Mouse (Mus musculus) lung, postnatal 0 days (tissue): Measurements from ENCODE around the gene Usp28.

ENCODE experiments used
- CTCF ChIP-seq: IDR thresholded peaks from 2 replicates; pipeline ENCODE4 v1.5.1; 2016; ENCODE audit warnings: antibody characterized with exemption, mild to moderate bottlenecking
- EP300 ChIP-seq: IDR thresholded peaks from 2 replicates; pipeline ENCODE4 v1.6.1; 2016; ENCODE audit warnings: antibody characterized with exemption, mild to moderate bottlenecking, control low read depth

DNA sequence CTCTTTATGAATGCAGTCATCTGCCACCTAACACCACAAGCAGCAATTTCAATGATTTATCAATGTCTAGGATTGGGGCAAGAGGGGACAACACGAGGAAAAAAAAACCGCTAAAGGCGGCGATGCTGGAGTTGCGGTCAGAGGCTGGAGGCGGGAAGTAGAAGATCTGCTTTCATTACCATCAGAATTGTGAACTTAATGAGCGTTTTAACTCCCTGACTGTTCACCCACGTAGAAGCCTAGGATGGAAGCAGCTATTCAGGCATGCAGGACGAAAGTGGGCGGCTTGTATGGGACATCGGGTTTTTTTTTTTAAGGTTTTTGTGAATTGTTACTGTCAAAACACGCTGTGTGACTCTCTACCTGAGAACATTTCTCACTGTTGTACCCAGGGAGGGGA lies 23.9 kb upstream of the Usp28 start:
- TF ChIP-seq CTCF: no peak
- no peak for TF ChIP-seq EP300
